Mouse (Mus musculus): Measurements from ENCODE around the gene Wdr4.

Wdr4 gene

GRCm38 (mm10) chr17:31447766-31448165 is 72.0 kb downstream of the Wdr4 start:
- DNase-seq (ENCODE audit: inconsistent ontology term) = no peak

DNA sequence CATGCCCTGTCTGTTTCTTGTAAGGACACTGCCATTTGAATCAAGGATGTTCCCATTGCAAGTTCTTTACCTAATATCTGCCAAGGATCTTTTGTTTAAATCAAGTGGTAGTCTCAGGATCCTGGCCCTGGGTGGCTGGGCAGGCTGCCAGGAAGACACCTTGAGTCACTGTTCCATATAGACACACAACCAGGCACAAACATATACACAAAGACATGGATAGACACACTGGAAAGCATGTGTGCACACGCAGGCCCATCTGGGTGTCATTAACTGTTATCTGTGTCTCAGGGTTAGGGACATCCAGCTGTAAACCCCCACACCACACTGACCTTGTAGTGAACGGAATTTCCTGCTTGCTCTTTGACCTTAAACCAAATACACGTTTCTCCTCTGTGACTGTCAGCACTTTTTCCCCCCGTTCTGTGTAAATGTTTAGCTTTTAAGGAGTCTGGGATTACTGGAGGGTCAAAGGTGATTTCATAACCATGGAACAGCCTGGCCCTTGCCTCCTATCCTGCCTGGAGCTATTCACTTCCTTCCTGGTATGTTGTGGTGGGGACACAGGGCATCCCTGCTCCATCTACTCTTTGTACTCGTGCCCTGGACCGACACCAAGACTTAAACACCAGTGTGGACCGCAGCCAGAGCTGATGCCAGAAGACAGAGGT is 74.6 kb downstream of the Wdr4 start:
- DNase-seq (ENCODE audit: inconsistent ontology term) = no peak

Measured in Muller cell, postnatal 12 days (primary cell).